Mouse (Mus musculus) brain, adult 2 months (tissue): Measurements from ENCODE around the gene Gal3st1.
"Not testable (repeated sequence)": the region's sequence is repeated elsewhere in the genome, so short reads cannot be mapped to it uniquely, and the experiment has no call there.

ENCODE experiments used
- DNase-seq: peaks from one replicate; pipeline ENCODE4 v3.0.0; 2011; ENCODE audit warnings: low read depth, low spot score

The Gal3st1 gene

GRCm38 (mm10) chr11:3982275-3983209 is 894 bp upstream of the Gal3st1 start:
- peak; percentile 47 for DNase-seq

GRCm38 (mm10) chr11:3983863-3984745 is 668 bp downstream of the Gal3st1 start:
- DNase-seq: peak; percentile 21

- DNase-seq: peak; percentile 33
Measured at GRCm38 (mm10) chr11:3989748-3990147, 6.3 kb downstream of the Gal3st1 start.

GRCm38 (mm10) chr11:3993132-3993531 is 9.7 kb downstream of the Gal3st1 start:
- no peak for DNase-seq

GRCm38 (mm10) chr11:3993914-3994313 is 10.5 kb downstream of the Gal3st1 start:
- DNase-seq: no peak

- DNase-seq: no peak
Measured at GRCm38 (mm10) chr11:3995511-3995910, 12.1 kb downstream of the Gal3st1 start.

GRCm38 (mm10) chr11:3996840-3997239 is 13.4 kb downstream of the Gal3st1 start:
- no peak for DNase-seq

- no peak for DNase-seq
Measured at GRCm38 (mm10) chr11:3997978-3998720, 14.7 kb downstream of the Gal3st1 start.

- no peak for DNase-seq
Measured at GRCm38 (mm10) chr11:3999547-3999946, 16.1 kb downstream of the Gal3st1 start.

- peak; percentile 79 for DNase-seq
Measured at GRCm38 (mm10) chr11:4001603-4002002, 18.2 kb downstream of the Gal3st1 start.

GRCm38 (mm10) chr11:4005220-4005805 is 21.9 kb downstream of the Gal3st1 start:
- DNase-seq: peak; percentile 57

GRCm38 (mm10) chr11:4006462-4006861 is 23.0 kb downstream of the Gal3st1 start:
- DNase-seq: no peak

- DNase-seq: no peak
Measured at GRCm38 (mm10) chr11:4012616-4013015, 29.2 kb downstream of the Gal3st1 start.

GRCm38 (mm10) chr11:4015796-4016195 is 32.4 kb downstream of the Gal3st1 start:
- not testable (repeated sequence) for DNase-seq

- not testable (repeated sequence) for DNase-seq
Measured at GRCm38 (mm10) chr11:4022111-4022510, 38.7 kb downstream of the Gal3st1 start.

GRCm38 (mm10) chr11:4023321-4023720 is 39.9 kb downstream of the Gal3st1 start:
- DNase-seq: no peak

- DNase-seq: no peak
Measured at GRCm38 (mm10) chr11:4027066-4027465, 43.6 kb downstream of the Gal3st1 start.

- DNase-seq: peak; percentile 91
Measured at GRCm38 (mm10) chr11:4027561-4028334, 44.3 kb downstream of the Gal3st1 start.

GRCm38 (mm10) chr11:4029343-4029742 is 45.9 kb downstream of the Gal3st1 start:
- no peak for DNase-seq
